Mouse (Mus musculus) 3T3-L1 (cell line): Measurements from ENCODE around the gene Dpf1.

Source experiments
- DNase-seq: peaks from one replicate; pipeline ENCODE4 v3.0.0-alpha.2; 2015; ENCODE audit warnings: low read depth, low spot score

Gene Dpf1

GRCm38 (mm10) chr7:29288942-29289638 lies 14.7 kb upstream of the Dpf1 start, which contains the start of gene Ppp1r14a:
Gene Ppp1r14a, plus strand, starts transcription at chr7:29289308.
- DNase-seq, result no peak

DNA sequence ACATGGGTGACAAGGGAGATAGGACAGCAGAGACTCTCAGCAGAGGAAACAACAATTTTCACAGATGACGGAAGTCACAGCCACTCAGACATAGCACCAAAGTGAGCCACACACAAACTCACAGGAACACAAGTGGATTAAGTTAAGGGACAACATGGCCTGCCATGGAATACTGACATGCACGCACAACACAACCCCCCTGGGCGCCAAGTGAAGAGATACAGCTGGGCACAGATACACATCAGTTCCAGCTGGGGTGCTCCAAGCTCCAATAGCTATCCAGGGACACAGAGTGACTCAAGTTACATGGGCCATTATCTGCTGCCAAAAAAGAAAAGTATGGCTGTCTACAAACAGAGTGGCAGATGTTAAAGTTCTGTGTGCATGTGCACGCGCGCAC lies 13.9 kb upstream of the Dpf1 start:
- no peak for DNase-seq

GRCm38 (mm10) chr7:29290691-29291485 lies 12.9 kb upstream of the Dpf1 start:
- no peak for DNase-seq

- no peak for DNase-seq
Measured at GRCm38 (mm10) chr7:29291616-29292457, 11.9 kb upstream of the Dpf1 start.

- DNase-seq, result no peak
Measured at GRCm38 (mm10) chr7:29292458-29293098, 11.2 kb upstream of the Dpf1 start.

GRCm38 (mm10) chr7:29293131-29294065 lies 10.4 kb upstream of the Dpf1 start:
- DNase-seq, result no peak

GRCm38 (mm10) chr7:29294111-29294761 lies 9.5 kb upstream of the Dpf1 start:
- DNase-seq, result no peak

GRCm38 (mm10) chr7:29295861-29296647 lies 7.7 kb upstream of the Dpf1 start:
- DNase-seq, result no peak

DNA sequence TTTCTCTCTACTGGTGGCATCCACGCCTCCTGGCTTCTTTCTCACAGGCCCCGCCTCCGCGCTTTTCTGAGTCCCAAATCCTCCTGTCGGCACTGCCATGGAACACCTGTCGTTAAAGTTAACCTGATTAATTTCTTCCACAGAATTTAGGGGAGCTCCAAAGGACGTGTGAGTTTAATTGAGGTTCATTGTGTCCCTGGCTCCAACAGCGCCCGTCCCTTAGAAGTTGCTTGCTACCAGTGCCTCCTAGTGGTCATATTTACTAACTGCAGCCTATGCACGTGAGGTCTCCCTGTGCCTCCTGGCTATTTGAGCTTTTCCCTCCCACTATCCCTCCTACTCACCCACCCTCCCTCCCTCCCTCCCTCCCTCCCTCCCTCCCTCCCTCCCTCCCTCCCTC lies 6.8 kb upstream of the Dpf1 start:
- DNase-seq, result peak; percentile 77

DNA sequence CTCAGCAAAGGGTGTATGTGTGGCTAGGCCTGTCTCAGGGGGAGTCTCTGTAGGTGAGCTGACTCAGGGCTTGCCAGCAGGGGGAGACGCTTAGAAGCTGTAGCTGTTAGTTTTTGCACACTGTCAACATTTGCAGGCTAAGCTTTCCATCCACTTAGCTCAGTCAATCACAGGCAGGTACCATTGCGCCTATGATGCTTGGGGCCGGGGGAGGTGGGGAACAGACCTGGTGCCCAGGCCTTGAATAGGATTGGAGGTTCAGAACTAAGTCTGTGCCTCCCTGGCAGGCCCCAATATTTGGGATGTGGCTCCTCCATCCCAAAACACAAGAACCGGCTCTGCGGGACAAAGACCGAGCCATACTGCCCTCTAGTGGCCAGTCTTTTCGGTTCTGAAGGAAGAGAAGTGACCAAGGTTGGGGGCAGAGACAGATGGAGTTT lies 2.6 kb upstream of the Dpf1 start:
- DNase-seq, result peak; percentile 80

DNA sequence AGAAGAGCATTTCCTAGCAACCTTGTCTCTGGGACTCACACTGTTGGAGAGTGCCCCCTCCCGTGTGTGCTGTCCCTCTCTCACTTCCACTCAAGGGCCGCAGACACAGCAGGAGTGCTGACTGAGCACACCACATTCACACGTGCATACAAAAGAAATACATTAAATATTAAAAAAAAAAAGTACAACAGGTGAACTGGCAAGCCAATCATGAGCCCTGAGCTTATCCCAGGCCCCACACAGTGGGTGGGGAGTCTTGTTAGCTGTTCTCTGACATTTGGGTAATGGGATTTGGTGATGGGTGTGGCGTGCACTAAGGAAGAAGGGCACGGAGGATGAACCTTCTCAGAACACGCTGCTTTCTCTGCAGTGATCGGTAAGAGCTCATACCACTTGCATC lies 1.1 kb upstream of the Dpf1 start:
- DNase-seq, result no peak

- DNase-seq, result peak; percentile 48
Measured at GRCm38 (mm10) chr7:29304463-29305262, 912 bp downstream of the Dpf1 start.

DNA sequence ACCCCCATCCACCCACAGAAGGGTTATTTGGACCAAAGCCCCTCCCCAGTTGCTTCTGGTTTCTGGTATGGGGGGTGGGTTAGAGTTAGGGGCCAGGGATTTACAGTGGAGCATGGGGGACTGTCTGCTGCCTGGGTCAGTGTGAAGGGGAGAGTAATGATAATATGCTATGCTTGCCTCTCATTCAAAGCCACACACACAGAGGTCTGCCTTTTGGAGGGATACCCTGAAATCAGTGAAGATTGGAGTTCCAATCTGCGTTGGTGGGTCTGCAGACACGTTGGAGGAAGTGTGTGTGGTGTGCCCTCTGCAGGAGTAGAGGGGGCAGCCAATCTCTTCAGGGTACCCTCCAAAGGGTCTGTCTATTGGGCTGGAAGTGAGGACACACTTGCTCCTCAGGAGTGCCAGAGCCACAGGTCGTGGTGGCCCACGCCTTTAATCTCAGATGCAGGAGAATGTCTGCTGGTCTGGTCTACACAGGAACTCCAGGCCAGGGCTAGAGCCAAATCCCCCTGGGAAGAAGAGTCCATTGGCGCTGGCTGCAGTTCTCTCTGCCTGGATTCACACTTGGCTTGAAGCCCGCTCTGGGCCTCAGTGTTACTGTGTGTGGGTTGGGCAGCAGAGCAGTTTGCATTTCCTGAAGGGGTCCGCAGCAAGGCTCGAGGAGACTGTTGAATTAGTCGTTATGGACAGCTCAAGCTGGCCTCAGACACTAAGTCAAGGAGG lies 1.7 kb downstream of the Dpf1 start:
- DNase-seq, result no peak

GRCm38 (mm10) chr7:29306108-29306507 lies 2.4 kb downstream of the Dpf1 start:
- no peak for DNase-seq

GRCm38 (mm10) chr7:29306619-29307018 lies 2.9 kb downstream of the Dpf1 start:
- peak; percentile 58 for DNase-seq

DNA sequence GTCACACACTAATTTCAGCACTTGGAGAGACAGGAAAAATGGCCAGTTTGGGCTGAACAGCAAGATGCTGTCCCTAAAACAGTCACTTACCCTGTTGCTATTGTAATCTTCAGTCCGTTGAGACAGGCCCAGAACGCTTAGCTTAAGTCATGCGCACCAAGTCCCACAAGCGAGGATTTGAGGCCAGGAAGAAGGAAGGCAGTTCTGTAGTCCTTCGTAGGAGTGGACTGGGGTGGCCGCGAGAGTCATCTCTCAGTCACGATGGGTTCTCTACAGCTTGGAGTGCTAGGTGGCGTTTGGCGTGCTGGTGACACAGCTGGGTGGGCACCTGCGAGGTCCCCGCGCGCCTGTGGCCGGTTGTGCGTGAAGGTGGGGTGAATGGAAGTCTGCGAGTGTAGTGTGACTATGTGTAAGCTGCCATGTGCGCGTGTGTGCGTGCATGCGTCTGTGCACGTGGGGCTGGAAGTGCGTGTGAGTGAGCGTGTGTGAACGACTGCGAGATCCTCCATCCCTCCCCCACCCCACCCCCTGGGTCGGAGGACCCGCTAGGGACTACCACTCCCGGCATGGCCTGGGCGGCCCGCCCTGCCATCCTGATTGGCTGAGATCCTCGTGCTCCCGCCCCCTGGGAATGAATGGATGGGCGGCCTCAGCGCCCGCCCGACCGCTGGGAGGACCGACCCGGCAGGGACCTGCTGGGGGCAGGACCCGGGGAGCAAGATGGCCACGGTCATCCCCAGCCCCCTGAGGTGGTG lies 3.8 kb downstream of the Dpf1 start:
- DNase-seq, result peak; percentile 76

GRCm38 (mm10) chr7:29309221-29309721 lies 5.5 kb downstream of the Dpf1 start:
- DNase-seq, result no peak
